Mouse (Mus musculus) embryonic facial prominence, embryonic 11.5 days (tissue): Measurements from ENCODE around the gene Hps3. TPM values are rescaled to one million over a fixed set of nuclear protein-coding genes. Genes with fewer than 3 reads are reported as not detected.
A peak's percentile ranks its signal among the peaks of the same experiment; 100 is the strongest.
"Not testable (repeated sequence)": the region's sequence is repeated elsewhere in the genome, so short reads cannot be mapped to it uniquely, and the experiment has no call there.

ENCODE experiments used
- ATAC-seq: fragments of 200-750 bp; cut with Nextera tagmentation; replicated peaks from 2 replicates; pipeline ENCODE4 v1.8.0; 2017; ENCODE audit warnings: low read depth; ENCODE audit not compliant: insufficient number of reproducible peaks, low FRiP score, low TSS enrichment
- DNase-seq: peaks from one replicate; pipeline ENCODE4 v3.0.0-alpha.2; 2015; ENCODE audit warnings: low spot score
- H3K27ac ChIP-seq: fragments of 300-500 bp; sonication (generic); replicated peaks from 2 replicates; pipeline ENCODE4 v1.5.1; 2014; ENCODE audit warnings: mild to moderate bottlenecking, low read depth, low read length, control low read depth
- H3K27me3 ChIP-seq: fragments of 300-500 bp; sonication (generic); 2 replicates; pipeline ENCODE4 v1.6.1; 2014; ENCODE audit warnings: mild to moderate bottlenecking, low read length, moderate library complexity, mixed read lengths; ENCODE audit not compliant: control insufficient read depth, insufficient read depth
- H3K36me3 ChIP-seq: fragments of 300-500 bp; sonication (generic); replicated peaks from 2 replicates; pipeline ENCODE4 v1.6.1; 2014; ENCODE audit warnings: low read depth, mild to moderate bottlenecking, low read length, moderate library complexity, mixed read lengths; ENCODE audit not compliant: control insufficient read depth, insufficient read depth
- H3K4me1 ChIP-seq: fragments of 300-500 bp; sonication (generic); 2 replicates; pipeline ENCODE4 v1.6.1; 2014; ENCODE audit warnings: low read length, mixed read lengths; ENCODE audit not compliant: control insufficient read depth, insufficient read depth
- H3K4me2 ChIP-seq: fragments of 300-500 bp; sonication (generic); 2 replicates; pipeline ENCODE4 v1.6.1; 2014; ENCODE audit warnings: low read depth, mild to moderate bottlenecking, control low read depth, low read length, moderate library complexity
- H3K4me3 ChIP-seq: fragments of 300-500 bp; sonication (generic); 2 replicates; pipeline ENCODE4 v1.5.1; 2014; ENCODE audit warnings: low read depth, low read length, control low read depth
- H3K9ac ChIP-seq: fragments of 300-500 bp; sonication (generic); replicated peaks from 2 replicates; pipeline ENCODE4 v1.6.1; 2014; ENCODE audit warnings: mild to moderate bottlenecking, control low read depth, low read length
- H3K9me3 ChIP-seq: fragments of 300-500 bp; sonication (generic); replicated peaks from 2 replicates; pipeline ENCODE4 v1.6.1; 2016; ENCODE audit warnings: mild to moderate bottlenecking, low read length, inconsistent platforms, mixed read lengths; ENCODE audit not compliant: control insufficient read depth
- WGBS: fragments of 180-500 bp; shearing (Covaris S2); extraction: QIAGEN DNeasy Blood & Tissue Kit; methylation state at CpG from one replicate; pipeline ENCODE4 v1.1.7; 2014; 5-methylcytosine and 5-hydroxymethylcytosine counted together
- polyA plus RNA-seq: library from polyadenylated mRNA; unstranded; fragments of >200 nt; fragmentation: Nextera tagmentation; extraction: Ambion mirVana; gene quantifications from 2 replicates; pipeline ENCODE4 v1.2.1, GENCODE M21; 2014

The Hps3 gene
- polyA plus RNA-seq, 1 experiment from 2014 or later: 12.1 TPM

- 18% methylated on average over 5 of the region's 5 CpGs for WGBS
- no peaks in the 10 kb centered on the region for H3K36me3 ChIP-seq
- DNase-seq (peak; percentile 28), ATAC-seq (no peak)
- H3K4me2 ChIP-seq: no peak within 1 kb of the TSS
- H3K27ac ChIP-seq: no peak within 1 kb of the TSS
- no peak within 1 kb of the TSS for H3K4me3 ChIP-seq
- H3K9ac ChIP-seq: no peak within 1 kb of the TSS
- no peaks in the 10 kb centered on the region for H3K9me3 ChIP-seq
- H3K27me3 ChIP-seq: no peaks in the 10 kb centered on the region
- no peaks in the 10 kb centered on the region for H3K4me1 ChIP-seq
These were observed 78.2 kb downstream of the Hps3 start, which contains the start of gene Cp for GRCm38 (mm10) chr3:19956885-19957284. Gene Cp (plus strand): TSS chr3:19957054.

- peak; percentile 70 for ATAC-seq
- Histone ChIP-seq H3K27me3 (no peaks in the 10 kb centered on the region), H3K4me2 (no peak overlapping the region), H3K36me3 (no peaks in the 10 kb centered on the region), H3K9me3 (no peaks in the 10 kb centered on the region), H3K4me1 (no peaks in the 10 kb centered on the region), H3K9ac (no peak overlapping the region), H3K27ac (no peak overlapping the region), H3K4me3 (no peak overlapping the region)
- no peak for DNase-seq
- 17% methylated on average over 3 of the region's 3 CpGs for WGBS
These were observed 81.2 kb downstream of the Hps3 start for GRCm38 (mm10) chr3:19953865-19954264.

- DNase-seq (no peak), ATAC-seq (0 out of 2 replicates have a peak, but pooled peaks have one; percentile 48)
- 15% methylated on average over 1 of the region's 1 CpGs for WGBS
- Histone ChIP-seq H3K4me1 (no peaks in the 10 kb centered on the region), H3K9me3 (no peaks in the 10 kb centered on the region), H3K9ac (no peak overlapping the region), H3K4me2 (no peak overlapping the region), H3K36me3 (no peaks in the 10 kb centered on the region), H3K27ac (no peak overlapping the region), H3K4me3 (no peak overlapping the region), H3K27me3 (no peaks in the 10 kb centered on the region)
These were observed 81.7 kb downstream of the Hps3 start for GRCm38 (mm10) chr3:19953425-19953824.

- H3K4me3 ChIP-seq, H3K27ac ChIP-seq, H3K27me3 ChIP-seq, H3K36me3 ChIP-seq, H3K4me2 ChIP-seq, H3K9ac ChIP-seq, H3K4me1 ChIP-seq, H3K9me3 ChIP-seq, ATAC-seq, DNase-seq: not testable (repeated sequence)
- WGBS: 90% methylated on average over 1 of the region's 1 CpGs
These were observed 85.7 kb downstream of the Hps3 start for GRCm38 (mm10) chr3:19949401-19949800.

GRCm38 (mm10) chr3:19948552-19948951 lies 86.6 kb downstream of the Hps3 start:
- Histone ChIP-seq H3K9me3 (no peaks in the 10 kb centered on the region), H3K4me2 (no peak overlapping the region)
- no peak for ATAC-seq

More at GRCm38 (mm10) chr3:19948552-19948951, 86.6 kb downstream of the Hps3 start:
- no peak overlapping the region for H3K27ac ChIP-seq
- no peak for DNase-seq
- H3K27me3 ChIP-seq: no peaks in the 10 kb centered on the region
- no peak overlapping the region for H3K4me3 ChIP-seq
- no peaks in the 10 kb centered on the region for H3K36me3 ChIP-seq
- no peak overlapping the region for H3K9ac ChIP-seq
- H3K4me1 ChIP-seq: no peaks in the 10 kb centered on the region

Other genes with a start within 250 kb of the Hps3 start
- gene Cp, start 78.3 kb downstream of the Hps3 start, polyA plus RNA-seq: 5.1 and 7.4 TPM in 2 replicates
- gene Hltf, start 22.5 kb upstream of the Hps3 start, polyA plus RNA-seq: 23.2 and 23.3 TPM in 2 replicates
- gene Gyg, start 120.0 kb upstream of the Hps3 start, polyA plus RNA-seq: 57.5 and 60.0 TPM in 2 replicates
- 0.96 and 1.1 TPM in 2 replicates for gene Cpa3, start 206.9 kb upstream of the Hps3 start, polyA plus RNA-seq
- not detected in 2 replicates for gene Cpb1, start 240.4 kb upstream of the Hps3 start, polyA plus RNA-seq